Mouse (Mus musculus): ENCODE data around the gene Thap11. TPM values are rescaled to one million over a fixed set of nuclear protein-coding genes. Genes with fewer than 3 reads are reported as not detected.

Gene Thap11
- total RNA-seq, 2 experiments from 2014 or later = 38.2 to 44.4 TPM

GRCm38 (mm10) chr8:105850611-105851010, 4.3 kb upstream of the Thap11 start:
- no peak for DNase-seq (ENCODE audit: extremely low spot score in 1 of 2, low spot score in 1 of 2)

- DNase-seq (ENCODE audit: extremely low spot score in 1 of 2, low spot score in 1 of 2) = peak; percentile 71 to 81
Measured at GRCm38 (mm10) chr8:105851651-105852143, 3.2 kb upstream of the Thap11 start.

GRCm38 (mm10) chr8:105852146-105852729, 2.7 kb upstream of the Thap11 start:
- no peak for DNase-seq (ENCODE audit: extremely low spot score in 1 of 2, low spot score in 1 of 2)

GRCm38 (mm10) chr8:105853178-105853577, 1.8 kb upstream of the Thap11 start, which contains the start of gene Cenpt:
Gene Cenpt, minus strand, starts transcription at chr8:105853278.
- DNase-seq (ENCODE audit: extremely low spot score in 1 of 2, low spot score in 1 of 2) = no peak

GRCm38 (mm10) chr8:105854303-105854702, 629 bp upstream of the Thap11 start:
- no peak for DNase-seq (ENCODE audit: extremely low spot score in 1 of 2, low spot score in 1 of 2)

- peak in 1 of 2 experiments; percentile 33 for DNase-seq (ENCODE audit: extremely low spot score in 1 of 2, low spot score in 1 of 2)
Measured at GRCm38 (mm10) chr8:105855248-105856167, 576 bp downstream of the Thap11 start.

- DNase-seq (ENCODE audit: extremely low spot score in 1 of 2, low spot score in 1 of 2) = peak in 1 of 2 experiments; percentile 8
Measured at GRCm38 (mm10) chr8:105856168-105856835, 1.4 kb downstream of the Thap11 start.

GRCm38 (mm10) chr8:105858495-105858894, 3.6 kb downstream of the Thap11 start:
- DNase-seq (ENCODE audit: extremely low spot score in 1 of 2, low spot score in 1 of 2) = no peak

GRCm38 (mm10) chr8:105859314-105859713, 4.4 kb downstream of the Thap11 start:
- no peak for DNase-seq (ENCODE audit: extremely low spot score in 1 of 2, low spot score in 1 of 2)

- peak; percentile 76 to 85 for DNase-seq (ENCODE audit: extremely low spot score in 1 of 2, low spot score in 1 of 2)
Measured at GRCm38 (mm10) chr8:105860143-105860981, 5.4 kb downstream of the Thap11 start, which contains the start of gene Nutf2. Gene Nutf2, plus strand, starts transcription at chr8:105860580.

- DNase-seq (ENCODE audit: extremely low spot score in 1 of 2, low spot score in 1 of 2) = no peak
Measured at GRCm38 (mm10) chr8:105861951-105862350, 7.0 kb downstream of the Thap11 start.

GRCm38 (mm10) chr8:105866364-105867029, 11.6 kb downstream of the Thap11 start:
- no peak for DNase-seq (ENCODE audit: extremely low spot score in 1 of 2, low spot score in 1 of 2)

- no peak for DNase-seq (ENCODE audit: extremely low spot score in 1 of 2, low spot score in 1 of 2)
Measured at GRCm38 (mm10) chr8:105874301-105874700, 19.4 kb downstream of the Thap11 start.

GRCm38 (mm10) chr8:105880754-105881520, 26.0 kb downstream of the Thap11 start, which contains the start of gene Edc4:
Gene Edc4, plus strand, starts transcription at chr8:105880881.
- peak; percentile 82 to 85 for DNase-seq (ENCODE audit: extremely low spot score in 1 of 2, low spot score in 1 of 2)

- no peak for DNase-seq (ENCODE audit: extremely low spot score in 1 of 2, low spot score in 1 of 2)
Measured at GRCm38 (mm10) chr8:105889756-105890465, 35.0 kb downstream of the Thap11 start.

- DNase-seq (ENCODE audit: extremely low spot score in 1 of 2, low spot score in 1 of 2) = peak; percentile 42 to 51
Measured at GRCm38 (mm10) chr8:105890870-105891269, 35.9 kb downstream of the Thap11 start.

- peak in 1 of 2 experiments; percentile 35 for DNase-seq (ENCODE audit: extremely low spot score in 1 of 2, low spot score in 1 of 2)
Measured at GRCm38 (mm10) chr8:105892432-105892831, 37.5 kb downstream of the Thap11 start.

- peak; percentile 58 to 59 for DNase-seq (ENCODE audit: extremely low spot score in 1 of 2, low spot score in 1 of 2)
Measured at GRCm38 (mm10) chr8:105893339-105893738, 38.4 kb downstream of the Thap11 start, which contains the start of gene Nrn1l. Gene Nrn1l, plus strand, starts transcription at chr8:105893567.

Data from layer of hippocampus, postnatal 25 days (tissue).